Mouse (Mus musculus) liver, embryonic 14.5 days (tissue): Measurements from ENCODE around the gene Tmem63b.

Source experiments
- CTCF ChIP-seq: IDR thresholded peaks from 2 replicates; pipeline ENCODE4 v1.5.1; 2016; ENCODE audit warnings: antibody characterized with exemption, low read depth, control low read depth
- EP300 ChIP-seq: IDR thresholded peaks from 2 replicates; pipeline ENCODE4 v1.6.1; 2016; ENCODE audit warnings: antibody characterized with exemption, low read depth

DNA sequence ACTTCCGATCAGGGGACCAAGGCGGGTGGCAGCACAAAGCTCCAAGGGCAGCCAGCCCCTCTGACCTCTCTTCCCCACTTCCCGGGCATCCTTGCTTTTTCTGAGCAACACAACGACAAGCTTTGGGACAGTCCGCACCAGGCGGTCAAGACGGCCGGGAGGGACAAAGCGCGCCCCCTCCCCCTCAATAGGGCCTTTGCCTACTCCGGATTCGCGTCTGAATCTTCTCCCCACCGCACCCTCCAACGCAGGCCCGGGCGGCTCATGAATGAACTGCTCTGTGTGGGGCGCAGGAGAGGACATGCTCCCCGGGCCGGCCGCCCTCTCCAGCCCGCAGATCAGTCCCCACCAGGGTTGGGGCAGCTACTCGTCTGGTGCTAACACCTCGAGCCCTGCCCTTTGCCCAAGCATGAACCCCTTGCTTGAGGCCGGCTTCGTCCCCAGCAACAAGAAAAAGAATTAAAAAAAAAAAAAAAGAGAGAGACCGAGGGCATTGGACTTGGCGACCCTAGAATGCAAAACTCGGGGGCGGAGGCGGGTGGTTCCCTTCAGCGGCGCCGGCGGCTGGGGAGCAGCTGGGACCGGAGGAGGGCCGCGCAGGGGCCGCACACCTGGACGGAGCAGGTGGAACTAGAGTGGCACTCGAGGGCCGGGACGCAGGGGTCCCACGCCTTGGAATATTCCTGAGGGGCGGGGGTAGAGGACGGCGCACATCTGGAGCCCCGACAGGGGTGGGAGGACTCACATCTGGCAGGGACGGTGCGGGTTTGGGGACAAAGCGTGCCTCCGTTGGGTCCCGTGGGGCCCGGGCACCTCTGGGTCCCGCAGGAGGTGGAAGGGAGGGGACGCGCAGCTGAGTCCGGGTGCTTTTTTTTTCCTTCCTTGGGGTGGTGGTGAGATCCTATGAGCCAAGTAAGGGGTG lies 1.3 kb downstream of the Tmem63b start:
- TF ChIP-seq CTCF (peak; percentile 13; the same call in 1 of the 2 replicates), EP300 (no peak)
